Mouse (Mus musculus): ENCODE data around the gene Nhs.

DNA sequence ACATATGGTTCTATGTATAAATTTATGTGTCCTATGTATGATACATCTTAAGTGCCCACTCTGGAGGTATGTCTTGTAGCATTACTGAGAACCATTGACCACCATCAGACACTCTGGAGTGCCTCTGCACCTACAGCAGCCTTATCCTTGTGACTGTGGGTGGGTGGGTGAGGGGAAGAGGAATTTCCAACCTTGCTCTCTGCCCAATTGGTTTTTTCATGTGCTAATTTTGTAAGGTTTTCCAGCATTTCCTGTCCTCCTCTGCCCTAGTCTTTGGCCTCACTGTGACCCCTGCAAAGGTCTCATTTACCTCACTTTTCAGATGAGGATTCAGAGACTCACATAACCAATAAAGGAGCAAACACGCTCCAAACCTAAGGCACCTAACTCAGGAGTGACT lies 107.0 kb downstream of the Nhs start:
- TF ChIP-seq CTCF (IDR thresholded peaks at IDR 0.05 in 2 of 3, conservative IDR thresholded peaks at IDR 0.05 in 1 of 3; ENCODE audit: control insufficient read depth in 1 of 3, insufficient read depth in 1 of 3, low read depth in 2 of 3, low read length in 3 of 3, poor library complexity in 1 of 3, severe bottlenecking in 1 of 3) (no peak), SMC3 (IDR thresholded peaks at IDR 0.05; ENCODE audit: low read depth, low read length) (no peak), HCFC1 (IDR thresholded peaks at IDR 0.05; ENCODE audit: low read depth, low read length) (no peak), RCOR1 (IDR thresholded peaks at IDR 0.05; ENCODE audit: low read depth, low read length) (no peak), MYC (IDR thresholded peaks at IDR 0.05; ENCODE audit: low read depth, low read length) (no peak), POLR2A (IDR thresholded peaks at IDR 0.05; ENCODE audit: control insufficient read depth in 1 of 2, insufficient read depth in 1 of 2, low read depth in 1 of 2, low read length in 2 of 2, poor library complexity in 1 of 2) (no peak), NELFE (IDR thresholded peaks at IDR 0.05; ENCODE audit: low read depth, low read length) (no peak), ZC3H11A (IDR thresholded peaks at IDR 0.05; ENCODE audit: low read depth, low read length) (no peak), E2F4 (IDR thresholded peaks at IDR 0.05; ENCODE audit: borderline replicate concordance, low read depth, low read length) (no peak), ZKSCAN1 (IDR thresholded peaks at IDR 0.05; ENCODE audit: low read depth, low read length) (no peak), MAX (IDR thresholded peaks at IDR 0.05; ENCODE audit: low read length) (no peak), ZNF384 (IDR thresholded peaks at IDR 0.05; ENCODE audit: low read depth, low read length) (no peak), SIN3A (IDR thresholded peaks at IDR 0.05; ENCODE audit: low read length) (no peak)

All from MEL (cell line).